8 mouse cellular contexts compared by ENCODE assay signal in genomic region chr5:142907803-142908559, GRCm38 (mm10). TPM values are rescaled to one million over a fixed set of nuclear protein-coding genes. Genes with fewer than 3 reads are reported as not detected.
A peak's percentile ranks its signal among the peaks of the same experiment; 100 is the strongest.
DNase-seq lines count a peak whose midpoint lies in the region; ATAC-seq and TF ChIP-seq lines count a peak whose summit lies in the region.

No protein-coding gene starts in this region.

- peak overlapping the region; percentile 80; the same call in 1 of the 2 replicates for H3K9ac ChIP-seq in forebrain, postnatal 0 days
- peak overlapping the region; percentile 66 for H3K9ac ChIP-seq in hindbrain, embryonic 14.5 days
- H3K9ac ChIP-seq in liver, adult 2 months (ENCODE audit: low read depth, low read length): peak overlapping the region; percentile 70
- peak overlapping the region; percentile 84 for H3K9ac ChIP-seq in neural tube, embryonic 12.5 days

- intact Hi-C loops in left cerebral cortex, adult 2 months (cut with DNase I): no loop called here

- peak overlapping the region; percentile 71 for H3K4me2 ChIP-seq in forebrain, postnatal 0 days (ENCODE audit: low read depth)
- H3K4me2 ChIP-seq in hindbrain, embryonic 14.5 days (replicated peaks): peak overlapping the region; percentile 70
- peak overlapping the region; percentile 71 for H3K4me2 ChIP-seq in neural tube, embryonic 12.5 days (replicated peaks)

- TF ChIP-seq POLR2A in liver, adult 2 months (IDR thresholded peaks at IDR 0.05; ENCODE audit: extremely low read depth, insufficient read depth, low read length): no peak

- peak overlapping the region; percentile 95 for H3K4me3 ChIP-seq in left cerebral cortex, adult 2 months
- peak overlapping the region; percentile 76; the same call in 1 of the 2 replicates for H3K4me3 ChIP-seq in forebrain, postnatal 0 days (ENCODE audit: low read depth, low read length)
- peak overlapping the region; percentile 100; the same call in 1 of the 2 replicates for H3K4me3 ChIP-seq in hindbrain, embryonic 14.5 days (replicated peaks; ENCODE audit: low read length)
- no peak overlapping the region for H3K4me3 ChIP-seq in liver, adult 2 months (ENCODE audit: insufficient read depth, low read depth, low read length)
- no peak overlapping the region; the same call in 1 of the 2 replicates for H3K4me3 ChIP-seq in neural tube, embryonic 12.5 days

- peaks cover 24% of the 10 kb centered on the region for H3K36me3 ChIP-seq in forebrain, postnatal 0 days (ENCODE audit: insufficient read depth)
- peaks cover 26% of the 10 kb centered on the region for H3K36me3 ChIP-seq in hindbrain, embryonic 14.5 days (replicated peaks; ENCODE audit: control insufficient read depth, insufficient read depth)
- H3K36me3 ChIP-seq in liver, adult 2 months (ENCODE audit: control insufficient read depth, insufficient read depth, low read length): peaks cover 21% of the 10 kb centered on the region
- H3K36me3 ChIP-seq in neural tube, embryonic 12.5 days: peaks cover 23% of the 10 kb centered on the region

- no peak for DNase-seq in left cerebral cortex, adult 2 months (ENCODE audit: extremely low spot score in 1 of 2, low spot score in 2 of 2)
- DNase-seq in left cerebral cortex, adult 9 months (ENCODE audit: low spot score in 2 of 2): no peak
- peak; percentile 36 for DNase-seq in brain, adult 2 months (ENCODE audit: low read depth, low spot score)
- no peak for DNase-seq in forebrain, postnatal 0 days
- no peak for DNase-seq in hindbrain, embryonic 14.5 days (ENCODE audit: low spot score)
- DNase-seq in liver, adult 2 months (ENCODE audit: extremely low read depth, low read depth, low spot score): peak; percentile 75
- no peak for DNase-seq in right cerebral cortex, postnatal 14 days

- no peak for ATAC-seq in forebrain, postnatal 0 days
- no peak for ATAC-seq in hindbrain, embryonic 14.5 days (ENCODE audit: low FRiP score)
- ATAC-seq in neural tube, embryonic 12.5 days (ENCODE audit: low FRiP score, low read depth): no peak

- peaks cover 12% of the 10 kb centered on the region for H3K4me1 ChIP-seq in forebrain, postnatal 0 days (ENCODE audit: insufficient read depth)
- H3K4me1 ChIP-seq in hindbrain, embryonic 14.5 days (replicated peaks; ENCODE audit: control insufficient read depth, insufficient read depth, low read length): peaks cover 41% of the 10 kb centered on the region
- peaks cover 46% of the 10 kb centered on the region for H3K4me1 ChIP-seq in liver, adult 2 months (ENCODE audit: control insufficient read depth, insufficient read depth, low read length)
- H3K4me1 ChIP-seq in neural tube, embryonic 12.5 days: peaks cover 45% of the 10 kb centered on the region

- 72% methylated on average over 5 of the region's 5 CpGs for WGBS in forebrain, postnatal 0 days
- WGBS in hindbrain, embryonic 14.5 days: 67% methylated on average over 5 of the region's 5 CpGs
- 11% methylated on average over 5 of the region's 5 CpGs for WGBS in liver, adult 2 months
- 79% methylated on average over 5 of the region's 5 CpGs for WGBS in neural tube, embryonic 12.5 days

- H3K9me3 ChIP-seq in forebrain, postnatal 0 days (ENCODE audit: low read length): no peaks in the 10 kb centered on the region
- no peaks in the 10 kb centered on the region for H3K9me3 ChIP-seq in hindbrain, embryonic 14.5 days (ENCODE audit: control insufficient read depth, low read length)
- H3K9me3 ChIP-seq in neural tube, embryonic 12.5 days: no peaks in the 10 kb centered on the region

- H3K27me3 ChIP-seq in forebrain, postnatal 0 days (ENCODE audit: insufficient read depth, low read length): no peaks in the 10 kb centered on the region
- no peaks in the 10 kb centered on the region for H3K27me3 ChIP-seq in hindbrain, embryonic 14.5 days (ENCODE audit: control insufficient read depth, insufficient read depth, low read length)
- no peaks in the 10 kb centered on the region for H3K27me3 ChIP-seq in liver, adult 2 months (ENCODE audit: control insufficient read depth, insufficient read depth, low read length)
- no peaks in the 10 kb centered on the region for H3K27me3 ChIP-seq in neural tube, embryonic 12.5 days (replicated peaks)

- peaks cover 3% of the 10 kb centered on the region; the same call in 1 of the 2 replicates for H3K79me2 ChIP-seq in liver, adult 2 months (ENCODE audit: control insufficient read depth, insufficient read depth, low read length)

- peak overlapping the region; percentile 100 for H3K27ac ChIP-seq in left cerebral cortex, adult 2 months
- peak overlapping the region; percentile 100 for H3K27ac ChIP-seq in forebrain, postnatal 0 days (ENCODE audit: low read depth, low read length)
- H3K27ac ChIP-seq in hindbrain, embryonic 14.5 days: peak overlapping the region; percentile 100
- peak overlapping the region; percentile 87 for H3K27ac ChIP-seq in liver, adult 2 months (replicated peaks; ENCODE audit: insufficient read depth, low read depth, low read length)
- H3K27ac ChIP-seq in neural tube, embryonic 12.5 days: peak overlapping the region; percentile 94

- no peak for TF ChIP-seq CTCF in left cerebral cortex, adult 2 months (IDR thresholded peaks at IDR 0.05)
- TF ChIP-seq CTCF in forebrain, postnatal 0 days (IDR thresholded peaks at IDR 0.05; ENCODE audit: low read depth): no peak
- 0 out of 2 replicates have a peak, but pooled peaks have one; percentile 0 for TF ChIP-seq CTCF in liver, adult 2 months (IDR thresholded peaks at IDR 0.05; ENCODE audit: low read depth, low read length)

RNA-seq across cellular contexts. Expression of gene Actb, which starts 1.4 kb away (rescaled TPM):
- 1,000 to 10,000 TPM; 2,227 to 2,233 TPM for total RNA-seq in left cerebral cortex, adult 2 months (2021)
- total RNA-seq in forebrain, postnatal 0 days (2014; rRNA removed): 5,288 and 5,744 TPM in 2 replicates
- 19,349 and 21,354 TPM in 2 replicates for polyA plus RNA-seq in forebrain, postnatal 0 days (2015; fragmentation: Nextera tagmentation; extraction: Ambion mirVana)
- polyA plus RNA-seq in hindbrain, embryonic 14.5 days (2014; fragmentation: Nextera tagmentation; extraction: Ambion mirVana): 13,534 and 14,549 TPM in 2 replicates
- total RNA-seq in liver, adult 2 months (2014; rRNA removed): 726 and 988 TPM in 2 replicates
- polyA plus RNA-seq in liver, adult 2 months (2012; rRNA removed): 1,363 and 1,398 TPM in 2 replicates
- 13,231 and 15,185 TPM in 2 replicates for polyA plus RNA-seq in neural tube, embryonic 12.5 days (2016; fragmentation: Nextera tagmentation; extraction: Ambion mirVana)

RNA-seq across cellular contexts. Expression of gene Fbxl18, which starts 12.8 kb away (rescaled TPM):
- 10 to 100 TPM; 31.5 to 33.2 TPM for total RNA-seq in left cerebral cortex, adult 2 months (2021)
- 24.9 and 38.0 TPM in 2 replicates for total RNA-seq in forebrain, postnatal 0 days (2014; rRNA removed)
- polyA plus RNA-seq in forebrain, postnatal 0 days (2015; fragmentation: Nextera tagmentation; extraction: Ambion mirVana): 14.9 and 27.0 TPM in 2 replicates
- polyA plus RNA-seq in hindbrain, embryonic 14.5 days (2014; fragmentation: Nextera tagmentation; extraction: Ambion mirVana): 26.1 TPM in 2 replicates
- total RNA-seq in liver, adult 2 months (2014; rRNA removed): 1.5 and 2.4 TPM in 2 replicates
- 9.3 and 10.6 TPM in 2 replicates for polyA plus RNA-seq in liver, adult 2 months (2012; rRNA removed)
- polyA plus RNA-seq in neural tube, embryonic 12.5 days (2016; fragmentation: Nextera tagmentation; extraction: Ambion mirVana): 20.7 and 27.6 TPM in 2 replicates

RNA-seq across cellular contexts. Expression of gene Fscn1, which starts 52.2 kb away (rescaled TPM):
- total RNA-seq in left cerebral cortex, adult 2 months (2021): 100 to 1,000 TPM; 334 to 344 TPM
- 394 and 457 TPM in 2 replicates for total RNA-seq in forebrain, postnatal 0 days (2014; rRNA removed)
- 522 and 558 TPM in 2 replicates for polyA plus RNA-seq in forebrain, postnatal 0 days (2015; fragmentation: Nextera tagmentation; extraction: Ambion mirVana)
- polyA plus RNA-seq in hindbrain, embryonic 14.5 days (2014; fragmentation: Nextera tagmentation; extraction: Ambion mirVana): 459 and 508 TPM in 2 replicates
- 2.0 and 4.2 TPM in 2 replicates for total RNA-seq in liver, adult 2 months (2014; rRNA removed)
- 3.0 and 4.4 TPM in 2 replicates for polyA plus RNA-seq in liver, adult 2 months (2012; rRNA removed)
- 733 and 746 TPM in 2 replicates for polyA plus RNA-seq in neural tube, embryonic 12.5 days (2016; fragmentation: Nextera tagmentation; extraction: Ambion mirVana)

Comparison
In these comparisons a context has a peak if more than half of its experiments do, and no peak if none do; other contexts are left out.
1. DNase-seq: peak in brain, adult 2 months (single experiment) and liver, adult 2 months (single experiment); none in left cerebral cortex, adult 2 months (0 of 2), left cerebral cortex, adult 9 months (0 of 2), forebrain, postnatal 0 days (single experiment), hindbrain, embryonic 14.5 days (single experiment) and right cerebral cortex, postnatal 14 days (single experiment).
2. H3K4me3 ChIP-seq: peak in left cerebral cortex, adult 2 months (single experiment), forebrain, postnatal 0 days (single experiment) and hindbrain, embryonic 14.5 days (single experiment); none in liver, adult 2 months (single experiment) and neural tube, embryonic 12.5 days (single experiment).
3. RNA of gene Fscn1, which starts 52.2 kb away (polyA plus RNA-seq): 733 to 746 TPM in neural tube, embryonic 12.5 days, 522 to 558 TPM in forebrain, postnatal 0 days and 459 to 508 TPM in hindbrain, embryonic 14.5 days; 3.0 to 4.4 TPM in liver, adult 2 months; every median in the first group is over 10 times any median in the second.
4. Peak in every context shown above with its lines, with median percentiles within 50 percentile points of each other: H3K27ac ChIP-seq, H3K4me2 ChIP-seq and H3K9ac ChIP-seq.